Mouse (Mus musculus): ENCODE measurements around the gene Hemgn. TPM values are rescaled to one million over a fixed set of nuclear protein-coding genes. Genes with fewer than 3 reads are reported as not detected.

The Hemgn gene
- polyA plus RNA-seq (2012; rRNA removed) = not detected in 2 replicates

GRCm38 (mm10) chr4:46413406-46413805, at the start of gene Hemgn:
TSS of gene Hemgn (minus strand) at chr4:46413506.

GRCm38 (mm10) chr4:46450519-46451131, 37.3 kb upstream of the Hemgn start, which contains the start of gene Anp32b:
TSS of gene Anp32b (plus strand) at chr4:46450902.

GRCm38 (mm10) chr4:46389013-46389611, 24.2 kb downstream of the Hemgn start, which contains the start of gene Trmo:
TSS of gene Trmo (minus strand) at chr4:46389437.

Other genes with a start within 250 kb of the Hemgn start
- gene Xpa, start 217.2 kb downstream of the Hemgn start, polyA plus RNA-seq (2012; rRNA removed) = 4.5 and 21.7 TPM in 2 replicates
- gene Foxe1, start 69.9 kb downstream of the Hemgn start, polyA plus RNA-seq (2012; rRNA removed) = 1.1 and 1.6 TPM in 2 replicates
- gene Trmo, start 24.1 kb downstream of the Hemgn start, polyA plus RNA-seq (2012; rRNA removed) = 1.2 and 1.5 TPM in 2 replicates
- 9.0 and 18.2 TPM in 2 replicates for gene Anp32b, start 37.4 kb upstream of the Hemgn start, polyA plus RNA-seq (2012; rRNA removed)
- 14.0 and 14.8 TPM in 2 replicates for gene Nans, start 75.7 kb upstream of the Hemgn start, polyA plus RNA-seq (2012; rRNA removed)
- gene Trim14, start 122.6 kb upstream of the Hemgn start, polyA plus RNA-seq (2012; rRNA removed) = 2.7 and 4.4 TPM in 2 replicates
- 51.1 and 56.0 TPM in 2 replicates for gene Coro2a, start 188.7 kb upstream of the Hemgn start, polyA plus RNA-seq (2012; rRNA removed)
- 7.0 and 8.0 TPM in 2 replicates for gene Tbc1d2, start 236.7 kb upstream of the Hemgn start, polyA plus RNA-seq (2012; rRNA removed)